Mouse (Mus musculus) megakaryocyte, embryonic 14.5 days (primary cell): ENCODE results near the gene Crk.

Source experiments
- FLI1 ChIP-seq: IDR thresholded peaks from 2 replicates; pipeline ENCODE4 v1.6.1; 2012; ENCODE audit warnings: low read length, inconsistent platforms, mixed read lengths
- GATA1 ChIP-seq: IDR thresholded peaks from 3 replicates; pipeline ENCODE4 v1.6.1; 2012; ENCODE audit warnings: mixed read lengths, low read length, inconsistent platforms, borderline replicate concordance

- TF ChIP-seq GATA1 (no peak), FLI1 (no peak)
These were observed 28.7 kb upstream of the Crk start, which contains the start of gene Myo1c for GRCm38 (mm10) chr11:75650311-75650710.
